Mouse (Mus musculus) embryonic facial prominence, embryonic 15.5 days (tissue): ENCODE measurements around the gene Ooep. TPM values are rescaled to one million over a fixed set of nuclear protein-coding genes. Genes with fewer than 3 reads are reported as not detected.

Experiments used
- polyA plus RNA-seq: library from polyadenylated mRNA; unstranded; fragments of >200 nt; fragmentation: Nextera tagmentation; extraction: Ambion mirVana; gene quantifications from 2 replicates; pipeline ENCODE4 v1.2.1, GENCODE M21; 2015

Gene Ooep
- polyA plus RNA-seq, 1 experiment from 2014 or later = 2.2 TPM

Other genes with a start within 250 kb of the Ooep start
- gene Gsta4, start 196.0 kb downstream of the Ooep start, polyA plus RNA-seq = 69.1 and 106 TPM in 2 replicates
- gene Gsta1, start 148.1 kb downstream of the Ooep start, polyA plus RNA-seq = 1.7 and 6.4 TPM in 2 replicates
- 5.2 and 8.8 TPM in 2 replicates for gene Gm3776, start 121.6 kb downstream of the Ooep start, polyA plus RNA-seq
- gene Gm10639, start 88.8 kb downstream of the Ooep start, polyA plus RNA-seq = 0.23 and 0.29 TPM in 2 replicates
- gene Omt2a, start 63.9 kb downstream of the Ooep start, polyA plus RNA-seq = not detected in 2 replicates
- gene Omt2b, start 51.1 kb downstream of the Ooep start, polyA plus RNA-seq = not detected in 2 replicates
- gene Gsta2, start 22.9 kb downstream of the Ooep start, polyA plus RNA-seq = 10.6 and 13.5 TPM in 2 replicates
- gene Dppa5a, start 10.5 kb downstream of the Ooep start, polyA plus RNA-seq = 0.49 and 0.76 TPM in 2 replicates
- 0.20 and 0.28 TPM in 2 replicates for gene Ddx43, start 17.1 kb upstream of the Ooep start, polyA plus RNA-seq
- 2.5 and 3.3 TPM in 2 replicates for gene Cgas, start 64.5 kb upstream of the Ooep start, polyA plus RNA-seq
- gene Mto1, start 69.5 kb upstream of the Ooep start, polyA plus RNA-seq = 21.2 and 23.6 TPM in 2 replicates
- 0.88 and 1.1 TPM in 2 replicates for gene Gm17324, start 70.1 kb upstream of the Ooep start, polyA plus RNA-seq
- gene Eef1a1, start 110.4 kb upstream of the Ooep start, polyA plus RNA-seq = 5,028 and 5,329 TPM in 2 replicates
- 17.6 and 19.7 TPM in 2 replicates for gene Slc17a5, start 209.3 kb upstream of the Ooep start, polyA plus RNA-seq
- 21.2 and 21.7 TPM in 2 replicates for gene Cd109, start 236.8 kb upstream of the Ooep start, polyA plus RNA-seq